Mouse (Mus musculus): ENCODE data around the gene Rpusd4.

GRCm38 (mm10) chr9:35249476-35249875 lies 18.2 kb upstream of the Rpusd4 start:
- TF ChIP-seq GATA1 (IDR thresholded peaks at IDR 0.05; ENCODE audit: borderline replicate concordance, low read length) (no peak), FLI1 (IDR thresholded peaks at IDR 0.05; ENCODE audit: low read length) (no peak)

All from megakaryocyte, embryonic 14.5 days (primary cell).